Mouse (Mus musculus) retina, embryonic 14.5 days (tissue): ENCODE data around the gene Dkkl1.

ENCODE experiments used
- DNase-seq: peaks from one replicate; pipeline ENCODE4 v3.0.0-alpha.2; 2015; ENCODE audit warnings: low spot score

Dkkl1 gene

DNA sequence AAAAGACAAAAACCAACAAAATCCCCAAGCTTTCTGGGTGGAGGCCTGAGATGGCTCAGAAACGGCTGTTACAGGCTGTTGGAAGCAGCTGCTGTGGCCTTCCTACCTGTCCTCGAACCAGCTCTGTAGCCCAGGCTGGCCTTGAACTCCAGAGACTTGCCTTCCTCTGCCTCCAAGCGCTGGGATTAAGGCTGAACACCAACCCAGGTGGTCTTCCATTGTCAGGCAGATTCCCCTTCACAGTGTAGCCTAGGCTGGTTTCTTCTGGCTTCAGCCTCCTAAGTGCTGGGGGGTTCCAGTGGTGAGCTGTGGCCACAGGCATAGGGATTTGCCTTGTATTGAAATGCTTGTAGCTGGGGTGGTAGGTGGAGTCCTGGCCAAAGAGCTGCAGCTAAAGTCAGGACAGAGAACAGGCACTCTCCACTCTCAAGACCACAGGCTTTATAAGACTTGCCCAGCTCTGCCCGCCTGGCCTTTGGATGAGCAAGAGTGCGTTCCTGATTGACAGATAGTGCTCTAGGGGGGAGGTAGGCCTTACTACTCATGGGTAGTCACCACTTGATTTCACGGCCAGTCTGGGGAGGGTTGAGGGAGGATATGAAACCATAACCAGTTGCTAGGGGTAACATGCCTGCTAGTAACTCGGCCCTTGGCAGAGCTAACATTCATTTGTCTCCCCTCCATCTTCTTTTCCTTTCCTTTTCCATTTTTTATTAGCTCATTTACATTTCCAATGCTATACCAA lies 17.7 kb upstream of the Dkkl1 start:
- DNase-seq, result no peak

DNA sequence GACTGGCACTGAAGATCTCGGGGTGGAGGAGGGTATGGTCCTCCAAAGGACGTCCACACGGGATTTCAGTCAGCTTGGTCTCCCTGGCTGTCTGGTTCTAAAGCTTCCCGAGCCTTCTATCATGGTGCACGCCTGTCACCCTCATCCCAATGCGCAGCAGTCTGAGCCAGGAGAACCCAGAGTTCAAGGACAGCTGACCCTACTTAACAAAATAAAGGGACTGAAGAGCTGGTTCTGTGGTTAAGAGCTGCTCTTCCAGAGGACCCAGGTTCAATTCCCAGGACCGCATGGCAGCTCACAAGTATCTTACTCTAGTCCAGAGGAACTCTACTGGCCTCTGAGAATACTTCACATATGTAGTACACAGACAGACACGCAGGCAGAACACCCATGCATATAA lies 17.1 kb upstream of the Dkkl1 start:
- no peak for DNase-seq

DNA sequence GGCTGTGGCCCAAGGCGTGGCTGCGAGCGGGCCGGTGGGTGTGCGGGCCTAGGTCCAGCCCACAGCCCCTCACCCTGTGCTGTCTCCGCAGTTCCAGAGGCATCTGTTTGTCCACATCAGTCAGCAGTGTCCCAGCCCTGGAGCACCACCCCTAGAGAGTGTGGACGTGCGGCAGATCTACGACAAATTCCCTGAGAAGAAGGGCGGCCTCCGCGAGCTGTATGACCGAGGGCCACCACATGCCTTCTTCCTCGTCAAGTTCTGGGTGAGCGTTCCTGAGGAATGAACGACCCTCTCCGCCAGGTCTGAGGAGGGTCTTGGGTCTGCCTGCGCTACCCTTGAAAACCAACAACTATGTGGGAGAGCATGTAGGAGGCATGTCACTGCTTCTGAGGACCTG lies 16.6 kb upstream of the Dkkl1 start:
- no peak for DNase-seq

DNA sequence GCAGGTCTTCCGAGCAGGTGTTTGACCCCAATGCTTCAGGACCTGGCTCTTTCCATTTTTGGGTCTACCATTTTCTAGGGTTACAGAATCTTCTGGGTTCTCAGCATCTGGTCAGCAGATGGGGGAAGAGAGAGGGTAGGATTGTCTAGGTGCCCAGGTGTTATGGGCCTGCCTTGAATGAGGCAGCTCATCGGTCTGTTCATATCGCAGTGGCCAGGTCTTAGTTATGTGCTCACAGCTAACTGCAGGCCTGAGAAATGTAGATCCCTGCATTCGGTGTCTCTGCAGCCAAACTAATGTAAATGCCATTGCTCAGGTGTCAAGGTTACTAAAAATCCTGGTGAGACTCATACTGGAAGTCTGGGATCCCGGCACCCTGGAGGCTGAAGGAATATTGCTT lies 14.5 kb upstream of the Dkkl1 start:
- no peak for DNase-seq

DNA sequence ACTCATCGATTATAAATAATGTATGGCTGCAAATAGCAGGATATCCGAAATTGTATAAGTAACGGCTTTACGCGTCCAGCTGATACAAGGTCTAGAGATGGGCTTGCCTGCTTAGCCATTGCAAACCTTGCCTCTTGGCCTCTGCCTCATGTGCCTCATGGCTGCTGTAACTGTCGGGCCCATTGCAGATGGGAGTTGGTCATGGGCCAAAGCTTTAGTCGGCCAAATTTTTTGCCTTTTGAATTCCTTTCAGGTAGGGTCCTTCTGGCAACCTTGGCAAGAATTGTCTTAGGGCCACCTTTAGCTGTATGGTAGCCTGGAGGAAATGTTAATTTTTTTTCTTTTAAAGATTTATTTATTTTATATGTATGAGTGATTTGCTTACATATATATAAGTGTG lies 12.9 kb upstream of the Dkkl1 start:
- DNase-seq, result no peak

DNA sequence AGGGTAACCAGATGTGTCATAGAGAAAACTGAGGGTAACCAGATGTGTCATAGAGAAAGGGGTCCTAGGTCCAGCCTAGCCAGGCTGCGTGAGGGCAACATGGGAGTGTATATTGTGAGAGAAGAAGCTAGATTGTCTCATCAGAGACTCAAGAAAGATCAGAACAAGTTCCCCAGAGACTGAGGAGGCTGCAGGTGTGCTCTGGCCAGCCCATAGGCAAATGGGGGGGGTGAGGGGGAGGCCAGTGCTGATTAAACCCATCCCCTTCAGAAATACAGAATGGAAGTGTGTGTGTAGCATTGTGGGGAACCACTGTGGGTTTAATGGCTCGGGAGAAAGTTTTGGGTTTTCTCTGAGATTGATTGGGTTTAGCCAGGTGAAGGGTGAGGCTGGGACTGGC lies 9.7 kb upstream of the Dkkl1 start:
- no peak for DNase-seq

DNA sequence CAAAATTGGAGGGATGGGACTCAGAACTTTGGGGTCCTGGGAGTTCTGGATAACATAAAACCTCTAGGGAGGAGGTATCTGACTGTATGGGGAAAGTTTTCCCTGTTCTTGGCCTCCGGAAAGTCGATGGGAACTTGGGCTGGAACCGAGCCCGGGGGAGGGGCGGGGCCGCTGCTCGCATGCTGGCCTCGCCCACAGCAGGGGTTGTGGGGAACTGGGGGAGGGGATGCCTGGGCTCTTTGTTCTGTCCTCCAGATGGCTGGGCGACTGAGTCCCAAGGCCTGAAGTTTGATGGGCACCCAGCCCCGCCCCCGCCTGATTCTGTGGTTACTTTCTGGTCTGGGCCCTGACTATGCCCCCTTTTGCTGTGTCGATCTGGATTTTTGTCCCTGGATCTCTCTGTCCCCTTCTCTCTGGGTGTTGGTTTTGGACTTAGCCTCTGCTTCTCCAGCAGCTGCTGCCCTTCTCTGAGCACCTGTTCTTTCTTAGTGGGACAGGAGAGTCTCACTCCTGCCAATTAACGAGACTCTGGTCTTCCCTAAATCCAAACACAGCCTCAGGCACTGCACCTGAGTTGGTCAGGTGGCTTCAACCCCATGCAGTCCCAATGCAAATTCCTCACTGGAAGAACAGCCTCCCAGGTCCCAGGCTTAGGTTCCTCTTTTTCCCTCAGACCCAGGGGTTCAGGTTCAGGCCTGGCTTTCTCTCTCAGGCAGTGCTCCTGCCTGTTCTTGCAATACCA lies 4.7 kb upstream of the Dkkl1 start:
- DNase-seq, result peak; percentile 93

DNA sequence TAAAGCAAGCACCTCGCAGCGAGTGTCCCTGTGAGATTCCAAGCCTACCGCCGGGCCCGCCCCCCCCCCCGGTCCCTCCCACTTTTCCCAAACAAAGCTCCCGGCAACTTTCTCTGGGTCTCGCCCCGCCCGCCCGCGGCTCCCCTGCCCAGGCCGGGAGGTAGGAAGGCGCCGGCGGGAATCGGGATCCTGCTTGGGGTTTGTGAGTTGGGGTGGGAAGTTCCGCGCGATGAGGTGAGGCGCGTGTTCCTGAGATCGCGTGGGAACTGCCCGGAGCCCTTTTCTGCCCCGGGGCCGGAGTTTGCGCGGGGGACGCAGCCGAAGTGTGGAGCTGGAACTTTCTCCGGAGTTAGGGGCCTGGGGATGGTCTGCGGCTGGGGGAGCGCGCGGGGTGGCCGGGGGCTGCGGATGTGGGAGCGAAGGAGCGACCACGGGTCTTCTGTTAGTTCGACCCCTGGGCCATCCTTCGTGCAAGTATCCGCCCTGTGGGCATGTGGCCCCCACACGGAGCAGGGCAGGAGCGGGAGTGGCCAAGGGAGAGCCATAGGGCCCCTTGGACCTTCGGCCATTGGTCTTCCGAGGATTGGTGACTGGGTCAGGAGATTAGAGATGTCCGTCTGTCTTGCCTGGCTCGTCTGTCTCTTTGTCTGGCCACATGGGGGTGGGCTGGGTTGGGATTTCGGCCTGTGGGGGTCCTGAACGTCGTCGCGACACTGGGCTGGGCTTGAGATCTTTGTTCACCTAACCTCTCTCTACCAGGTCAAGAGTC lies 3.9 kb upstream of the Dkkl1 start, which contains the start of gene Tead2:
Gene Tead2 (plus strand): TSS at position 81 of the 769 bp plus-strand sequence.
- peak; percentile 75 for DNase-seq

DNA sequence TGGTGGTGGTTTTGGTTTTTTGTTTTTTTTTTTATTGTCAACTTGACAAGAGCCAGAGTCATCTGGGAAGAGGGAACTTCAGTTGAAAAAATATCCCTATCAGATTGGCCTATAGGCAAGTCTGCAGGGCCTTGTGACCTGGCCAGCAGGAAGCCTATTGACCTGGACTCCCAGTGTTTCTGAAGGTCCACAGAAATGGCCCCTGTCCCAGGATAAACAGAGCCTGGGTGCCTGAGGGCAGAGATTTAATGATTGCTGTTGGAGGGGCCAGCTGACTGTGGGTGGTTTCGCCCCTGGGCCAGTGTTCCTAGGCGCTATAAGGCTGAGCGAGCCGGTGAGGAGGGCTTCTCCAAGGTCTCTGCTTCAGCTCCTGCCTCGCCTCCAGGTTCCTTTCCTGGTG lies 1.8 kb upstream of the Dkkl1 start:
- no peak for DNase-seq

DNA sequence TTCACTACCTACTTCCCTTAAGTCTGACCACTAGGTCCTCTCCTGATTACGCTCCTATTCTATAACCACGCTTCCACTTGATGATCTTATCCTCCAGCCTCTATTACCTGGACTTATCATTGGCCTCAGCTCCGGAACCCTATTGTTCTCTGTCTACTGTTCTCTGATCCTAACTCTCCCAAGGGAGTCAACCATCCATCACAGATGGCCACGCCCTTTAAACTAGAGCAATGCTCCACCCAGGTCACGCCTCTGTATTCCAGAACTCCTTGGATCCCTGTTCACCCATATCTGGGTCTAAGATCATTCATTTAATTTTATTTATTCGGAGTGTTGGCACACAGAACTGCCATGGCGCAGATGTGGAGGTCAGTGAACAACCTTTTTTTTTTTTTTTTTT lies 409 bp upstream of the Dkkl1 start:
- DNase-seq, result no peak

DNA sequence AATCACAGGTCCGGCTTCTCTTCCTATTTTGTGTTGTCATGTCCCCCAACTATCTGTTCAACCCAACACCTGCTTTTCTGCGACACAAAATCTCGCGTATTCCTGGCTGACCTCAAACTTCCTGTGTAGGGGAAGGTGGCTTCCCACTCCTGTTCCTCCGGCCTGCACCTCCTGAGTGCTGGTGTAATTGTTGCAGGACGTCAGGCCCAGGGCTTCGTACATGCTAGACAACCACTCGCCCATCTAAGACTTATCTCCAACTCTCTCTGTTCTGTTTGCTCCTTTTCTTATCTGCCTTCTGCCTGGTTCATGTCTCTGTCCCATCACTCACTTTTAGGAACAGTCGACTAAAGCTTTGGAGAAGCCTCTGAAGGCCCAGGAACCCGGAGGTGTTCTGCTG lies 877 bp downstream of the Dkkl1 start:
- DNase-seq, result no peak

DNA sequence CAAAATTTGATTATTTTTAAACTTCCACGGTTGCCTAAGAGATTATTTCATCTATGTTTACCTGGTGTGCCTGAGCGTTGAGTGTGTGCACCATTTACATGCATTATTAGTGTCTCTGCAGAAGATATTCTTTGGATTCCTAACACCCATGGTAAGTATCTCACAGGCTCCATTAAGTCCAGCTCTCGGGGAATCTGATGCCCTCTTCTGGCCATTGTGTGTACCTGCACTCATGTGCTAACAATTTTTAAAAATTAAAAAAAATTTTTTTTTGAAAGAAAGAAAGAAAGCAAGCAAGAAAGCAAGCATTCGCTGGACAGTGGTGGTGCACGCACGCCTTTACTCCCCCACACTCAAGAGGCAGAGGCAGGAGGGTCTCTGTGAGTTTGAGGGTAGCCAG lies 3.7 kb downstream of the Dkkl1 start:
- DNase-seq, result no peak

DNA sequence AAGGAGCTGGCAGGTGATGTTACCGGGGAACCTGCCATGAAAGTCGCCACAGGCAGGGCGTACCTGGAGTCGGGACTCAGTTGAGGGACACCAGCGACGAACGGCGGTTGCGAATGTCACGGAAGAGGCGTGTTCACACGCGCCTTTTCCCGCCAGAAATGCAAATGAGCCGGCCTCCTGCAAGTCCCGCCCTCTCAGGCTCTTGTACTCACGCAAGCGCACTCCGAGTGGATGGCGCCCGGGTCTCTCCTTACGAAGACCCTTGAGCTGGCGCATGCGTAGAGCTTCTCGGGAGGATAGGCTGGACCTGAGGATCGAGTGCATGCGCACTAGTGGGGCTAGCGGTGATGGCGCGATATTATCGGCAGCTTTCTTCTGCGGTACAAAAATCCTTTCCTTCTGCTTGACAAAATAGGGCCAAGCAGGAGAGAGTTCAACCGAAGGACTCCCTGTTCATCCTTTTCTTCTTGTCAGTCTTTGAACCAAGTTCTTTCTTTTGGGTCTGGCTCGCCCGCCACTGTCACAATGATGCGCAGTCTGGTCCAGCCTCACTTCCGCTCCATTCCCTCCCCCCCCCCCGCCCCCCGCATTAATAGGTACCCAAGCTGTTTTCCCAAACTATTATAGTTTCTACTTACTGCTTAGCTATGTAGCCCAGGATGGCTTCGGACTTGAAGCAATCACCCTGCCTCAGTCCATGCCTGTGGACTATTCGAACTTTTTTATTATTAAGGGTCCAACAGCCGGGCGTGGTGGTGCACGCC lies 7.4 kb downstream of the Dkkl1 start, which contains the start of gene Ccdc155:
Gene Ccdc155 (minus strand): TSS at position 513 of the 764 bp plus-strand sequence.
- peak; percentile 98 for DNase-seq

DNA sequence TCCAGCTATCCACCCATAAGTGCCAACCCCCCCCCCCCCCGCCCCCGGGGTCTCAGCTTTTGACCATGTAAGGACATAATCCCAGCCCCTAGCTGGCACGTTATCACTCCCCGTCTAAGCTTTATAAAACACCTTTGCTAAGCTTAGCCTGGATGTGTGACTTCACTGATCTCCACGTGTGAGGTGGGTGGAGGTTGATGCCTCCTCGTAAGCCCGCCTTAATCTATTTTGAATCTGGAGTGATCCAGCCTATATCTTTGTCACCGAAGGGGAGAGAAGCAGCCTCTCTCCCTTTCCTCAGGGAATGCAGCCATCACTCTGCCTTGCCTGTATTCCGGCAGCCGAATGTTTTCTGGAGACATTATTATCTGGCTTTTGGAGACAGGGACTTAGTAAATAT lies 9.3 kb downstream of the Dkkl1 start:
- DNase-seq, result no peak

DNA sequence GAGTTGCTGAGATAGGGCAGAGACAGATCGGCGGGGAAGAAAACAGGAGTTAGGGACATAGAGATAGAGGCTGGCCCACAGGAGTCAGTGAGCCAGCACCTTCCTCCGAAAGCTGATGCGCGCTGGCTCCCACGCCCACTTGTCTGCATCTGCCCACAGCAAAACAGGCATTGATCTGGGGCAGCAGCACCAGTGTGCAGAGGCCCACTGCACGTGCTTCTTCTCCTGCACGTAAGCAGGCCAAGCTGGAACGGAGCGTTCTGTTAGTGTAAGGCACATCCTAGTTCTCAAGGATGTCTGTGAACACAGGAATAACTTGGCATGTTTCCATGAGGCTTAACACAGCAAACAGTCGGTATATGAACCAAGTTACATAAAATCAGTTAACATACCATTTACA lies 13.0 kb downstream of the Dkkl1 start:
- DNase-seq, result no peak

DNA sequence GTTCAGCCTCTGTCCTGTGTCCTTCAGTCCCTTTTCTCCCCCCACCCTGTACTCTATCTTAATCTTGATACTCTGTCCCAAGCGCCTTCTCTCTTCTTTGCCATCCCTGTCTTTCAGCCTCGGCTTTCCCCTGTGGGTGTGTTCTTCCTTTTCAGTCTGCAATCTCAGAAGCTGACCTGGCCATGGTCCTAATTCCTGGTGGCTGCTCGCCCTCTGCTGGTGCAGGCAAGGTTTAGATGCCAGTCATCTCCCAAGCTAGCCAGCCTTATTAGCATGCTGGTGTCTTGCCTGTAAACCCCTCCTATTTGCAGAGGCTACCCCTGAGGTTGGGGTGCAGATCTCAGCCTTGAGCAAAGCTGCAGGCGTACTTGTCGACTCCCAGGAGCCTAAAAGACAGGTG lies 13.5 kb downstream of the Dkkl1 start:
- DNase-seq, result peak; percentile 89

DNA sequence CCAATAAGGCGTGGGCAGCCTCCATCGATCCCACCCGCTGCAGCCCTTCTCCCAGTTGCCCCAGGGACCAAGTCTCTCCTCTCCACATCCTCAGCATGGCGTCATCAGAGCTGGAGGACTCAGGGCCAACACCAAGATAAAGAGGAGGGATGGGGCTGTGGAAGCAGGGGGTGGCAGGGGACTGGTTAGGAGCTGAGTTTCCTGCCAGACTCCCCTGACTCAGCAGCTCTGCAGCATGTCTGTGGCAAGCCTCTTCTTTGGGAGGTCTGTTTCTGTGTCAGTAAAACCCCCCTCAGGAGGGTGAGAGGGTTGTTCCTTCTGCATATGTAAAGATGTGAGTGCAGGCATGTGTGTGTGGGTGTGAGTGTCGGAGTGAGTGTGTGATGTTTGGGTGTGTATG lies 15.0 kb downstream of the Dkkl1 start:
- no peak for DNase-seq

DNA sequence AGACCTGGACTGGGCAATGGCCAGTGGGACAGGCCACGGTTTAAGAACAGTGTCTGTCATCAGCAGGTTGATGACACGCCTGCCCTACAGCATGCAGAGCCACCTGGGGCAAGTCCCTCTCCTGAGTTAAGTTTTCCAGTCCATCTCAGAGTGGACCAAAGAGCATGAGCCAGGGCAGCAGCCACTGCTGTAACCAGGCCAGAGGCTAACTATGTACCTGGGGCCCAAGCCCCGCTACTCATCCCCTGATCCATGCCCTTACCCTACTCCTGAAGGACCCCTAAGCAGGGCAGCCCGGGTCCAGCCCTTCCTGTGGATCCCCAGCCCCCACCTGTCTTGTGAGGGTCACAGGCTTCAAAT lies 15.8 kb downstream of the Dkkl1 start:
- no peak for DNase-seq

DNA sequence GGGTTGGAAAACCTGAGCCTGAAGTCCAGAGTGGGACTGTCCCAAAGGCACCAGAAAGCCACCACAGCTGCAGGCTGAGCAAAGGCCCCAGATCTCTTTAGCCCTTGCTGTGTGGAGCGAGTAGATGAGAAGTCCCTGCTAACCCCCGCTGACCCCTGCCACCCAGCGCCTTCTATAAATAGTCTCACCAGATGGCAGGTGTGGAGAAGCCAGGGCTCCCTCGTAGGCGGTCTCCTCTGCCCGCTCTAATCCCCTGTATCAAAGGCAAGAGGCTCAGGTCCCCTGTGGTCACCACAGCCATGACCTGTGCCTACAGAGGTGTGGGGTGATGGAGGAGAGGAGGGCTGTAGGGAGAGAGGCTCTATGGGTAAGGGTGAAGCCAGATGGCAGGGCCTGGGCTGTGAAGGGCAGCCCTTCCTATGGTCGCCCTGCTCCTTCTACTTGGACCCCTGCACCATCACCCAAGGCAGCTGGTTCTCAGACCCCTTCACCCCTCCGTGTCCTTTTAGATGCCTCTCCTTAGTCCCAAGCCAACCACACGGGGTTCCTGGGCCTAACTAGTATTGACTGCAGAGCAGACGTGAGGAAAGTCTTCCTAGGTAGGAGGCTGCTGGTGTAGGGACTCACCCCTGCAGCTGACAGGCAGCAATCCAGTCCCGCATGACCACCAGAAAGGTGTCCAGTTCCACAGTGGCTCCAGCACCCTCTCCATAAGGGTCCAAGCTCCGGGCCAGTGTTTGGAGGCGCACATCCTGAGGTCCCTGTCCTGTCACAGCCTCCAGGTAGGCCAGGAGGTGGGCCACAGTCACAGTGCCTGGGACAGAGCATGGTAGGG lies 16.4 kb downstream of the Dkkl1 start:
- DNase-seq, result no peak

DNA sequence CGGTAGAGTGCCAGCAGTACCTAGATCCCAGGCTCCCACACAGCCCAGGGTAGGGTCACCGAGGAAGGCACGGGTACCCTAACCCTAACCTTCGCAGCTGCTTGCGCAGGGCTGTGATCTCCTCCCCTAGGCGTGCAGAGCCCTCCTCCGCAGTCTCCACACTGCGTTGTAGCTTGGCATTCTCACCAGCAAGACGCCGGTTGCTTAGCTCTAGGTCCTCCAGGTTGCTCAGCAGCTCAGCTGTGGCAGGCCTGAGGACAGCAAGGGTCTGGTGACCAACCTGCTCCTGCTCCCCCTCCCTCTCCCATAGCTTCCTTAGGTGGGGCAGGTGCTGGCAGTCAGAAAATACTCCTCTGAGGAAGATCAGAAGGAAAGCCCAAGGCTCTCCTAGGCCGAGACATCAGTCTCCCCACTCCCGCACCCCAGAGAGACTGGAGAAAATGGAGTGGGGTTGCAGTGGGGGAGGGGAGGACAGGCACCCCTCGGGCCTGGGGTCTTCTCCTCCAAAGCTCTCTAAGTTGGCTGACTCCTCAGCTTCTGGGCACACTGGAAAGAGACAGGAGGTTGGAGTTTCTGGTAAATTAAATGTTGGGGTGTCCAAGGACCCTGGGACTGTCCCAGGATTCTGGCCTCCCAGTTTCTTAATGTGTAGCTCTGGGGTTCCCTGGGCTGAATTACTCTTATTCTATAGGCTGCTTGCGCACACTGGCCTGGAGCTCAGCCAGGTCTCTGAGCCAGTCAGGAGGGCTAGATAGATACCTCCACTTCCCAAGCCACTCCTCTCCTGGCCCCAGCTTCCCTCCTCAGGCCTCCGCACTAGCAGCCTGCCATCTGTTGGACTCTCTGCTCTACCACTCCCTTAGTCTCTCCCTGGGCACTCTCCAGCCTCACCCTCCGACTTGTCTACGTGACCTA lies 17.8 kb downstream of the Dkkl1 start:
- no peak for DNase-seq
